Mouse (Mus musculus): ENCODE measurements at regions not wholly inside any gene's neighbourhood (a gene's known extent, or its start where the extent isn't known, plus 50 kb on each side); places are given as distances from the start of the nearest gene placed in this dataset. TPM values are rescaled to one million over a fixed set of nuclear protein-coding genes. Genes with fewer than 3 reads are reported as not detected.
A peak's percentile ranks its signal among the peaks of the same experiment; 100 is the strongest.

GRCm38 (mm10) chr15:87458932-87459331 is 85.2 kb upstream of the Fam19a5 start:
- no peak overlapping the region for H3K27ac ChIP-seq (ENCODE audit: low read depth, low read length)
- DNase-seq (ENCODE audit: low spot score) (peak; percentile 7), ATAC-seq (ENCODE audit: low FRiP score) (no peak)
- no peaks in the 10 kb centered on the region for H3K4me1 ChIP-seq (ENCODE audit: insufficient read depth, low read length)
- no peaks in the 10 kb centered on the region for H3K36me3 ChIP-seq (ENCODE audit: insufficient read depth, low read length)
- H3K9me3 ChIP-seq (ENCODE audit: low read length) = no peaks in the 10 kb centered on the region
- no peak for TF ChIP-seq CTCF (IDR thresholded peaks at IDR 0.05)
- no peak overlapping the region for H3K4me2 ChIP-seq (ENCODE audit: low read depth, low read length, poor library complexity, severe bottlenecking)
- no peaks in the 10 kb centered on the region for H3K27me3 ChIP-seq (ENCODE audit: insufficient read depth, low read length)
- H3K9ac ChIP-seq (replicated peaks; ENCODE audit: low read length, poor library complexity, severe bottlenecking) = no peak overlapping the region
- WGBS = 22% methylated on average over 1 of the region's 1 CpGs
- no peak overlapping the region for H3K4me3 ChIP-seq (ENCODE audit: low read depth, low read length)

- no peak overlapping the region for H3K27ac ChIP-seq (ENCODE audit: low read depth, low read length)
- H3K9ac ChIP-seq (replicated peaks; ENCODE audit: low read length, poor library complexity, severe bottlenecking) = no peak overlapping the region
- no peaks in the 10 kb centered on the region for H3K4me1 ChIP-seq (ENCODE audit: insufficient read depth, low read length)
- H3K4me3 ChIP-seq (ENCODE audit: low read depth, low read length) = no peak overlapping the region
- no peak for DNase-seq (ENCODE audit: low spot score)
- no peaks in the 10 kb centered on the region for H3K27me3 ChIP-seq (ENCODE audit: insufficient read depth, low read length)
- no peak for ATAC-seq (ENCODE audit: low FRiP score)
- no peak for TF ChIP-seq CTCF (IDR thresholded peaks at IDR 0.05)
- H3K4me2 ChIP-seq (ENCODE audit: low read depth, low read length, poor library complexity, severe bottlenecking) = no peak overlapping the region
- no peaks in the 10 kb centered on the region for H3K9me3 ChIP-seq (ENCODE audit: low read length)
- no peaks in the 10 kb centered on the region for H3K36me3 ChIP-seq (ENCODE audit: insufficient read depth, low read length)
- WGBS = 64% methylated on average over 11 of the region's 11 CpGs
Measured at GRCm38 (mm10) chr15:87476247-87476646, 67.9 kb upstream of the Fam19a5 start.

GRCm38 (mm10) chr15:87476862-87477490 is 67.1 kb upstream of the Fam19a5 start:
- Histone ChIP-seq H3K9ac (replicated peaks; ENCODE audit: low read length, poor library complexity, severe bottlenecking) (no peak overlapping the region), H3K9me3 (ENCODE audit: low read length) (no peaks in the 10 kb centered on the region), H3K36me3 (ENCODE audit: insufficient read depth, low read length) (no peaks in the 10 kb centered on the region), H3K4me2 (ENCODE audit: low read depth, low read length, poor library complexity, severe bottlenecking) (no peak overlapping the region), H3K27ac (ENCODE audit: low read depth, low read length) (no peak overlapping the region), H3K27me3 (ENCODE audit: insufficient read depth, low read length) (no peaks in the 10 kb centered on the region), H3K4me1 (ENCODE audit: insufficient read depth, low read length) (no peaks in the 10 kb centered on the region), H3K4me3 (ENCODE audit: low read depth, low read length) (no peak overlapping the region)
- WGBS = 91% methylated on average over 14 of the region's 14 CpGs
- ATAC-seq (ENCODE audit: low FRiP score) = no peak
- TF ChIP-seq CTCF (IDR thresholded peaks at IDR 0.05) = no peak
- no peak for DNase-seq (ENCODE audit: low spot score)

- no peaks in the 10 kb centered on the region for H3K9me3 ChIP-seq (ENCODE audit: low read length)
- H3K4me3 ChIP-seq (ENCODE audit: low read depth, low read length) = no peak overlapping the region
- no peak for ATAC-seq (ENCODE audit: low FRiP score)
- no peak for TF ChIP-seq CTCF (IDR thresholded peaks at IDR 0.05)
- WGBS = 88% methylated on average over 3 of the region's 3 CpGs
- no peaks in the 10 kb centered on the region for H3K36me3 ChIP-seq (ENCODE audit: insufficient read depth, low read length)
- no peak overlapping the region for H3K4me2 ChIP-seq (ENCODE audit: low read depth, low read length, poor library complexity, severe bottlenecking)
- H3K27ac ChIP-seq (ENCODE audit: low read depth, low read length) = no peak overlapping the region
- no peak overlapping the region for H3K9ac ChIP-seq (replicated peaks; ENCODE audit: low read length, poor library complexity, severe bottlenecking)
- DNase-seq (ENCODE audit: low spot score) = peak; percentile 24
- H3K4me1 ChIP-seq (ENCODE audit: insufficient read depth, low read length) = no peaks in the 10 kb centered on the region
- no peaks in the 10 kb centered on the region for H3K27me3 ChIP-seq (ENCODE audit: insufficient read depth, low read length)
Measured at GRCm38 (mm10) chr15:87480758-87481157, 63.3 kb upstream of the Fam19a5 start.

Small RNAs in the stretch of these regions (microRNA-seq; reads per million reads assigned to microRNA genes)
- gene Gm23416 (ENCODE audit: borderline number of aligned reads) = not detected

All from midbrain, postnatal 0 days (tissue).